9 mouse cellular contexts compared by ENCODE assay signal in genomic region chr14:40964881-40965280, GRCm38 (mm10). TPM values are rescaled to one million over a fixed set of nuclear protein-coding genes. Genes with fewer than 3 reads are reported as not detected.
A peak's percentile ranks its signal among the peaks of the same experiment; 100 is the strongest.
DNase-seq lines count a peak whose midpoint lies in the region; ATAC-seq and TF ChIP-seq lines count a peak whose summit lies in the region.
"Had no signal": no experiment of that assay in that cellular context is flagged by ENCODE, and none has a peak within 500 bp of the region (broad histone marks: within the 10 kb centered on the region; RNA-seq: fewer than 3 reads in every experiment).

No protein-coding gene starts in this region.

- H3K27ac ChIP-seq in heart, embryonic 15.5 days, result no peak overlapping the region
- no peak overlapping the region for H3K27ac ChIP-seq in embryonic facial prominence, embryonic 12.5 days
- H3K27ac ChIP-seq in kidney, adult 2 months (ENCODE audit: insufficient read depth, low read depth, low read length), result peak overlapping the region; percentile 84
- no peak overlapping the region for H3K27ac ChIP-seq in midbrain, embryonic 15.5 days

- H3K9me3 ChIP-seq in heart, embryonic 15.5 days (replicated peaks), result no peaks in the 10 kb centered on the region
- H3K9me3 ChIP-seq in embryonic facial prominence, embryonic 12.5 days, result no peaks in the 10 kb centered on the region
- no peaks in the 10 kb centered on the region for H3K9me3 ChIP-seq in midbrain, embryonic 15.5 days

- intact Hi-C loops in heart, postnatal 36 days (cut with DNase I), result no loop called here
- intact Hi-C loops in left cerebral cortex, postnatal 36 days (cut with DNase I), result loop anchor here (5.0 kb wide), 1 partner anchor 47 kb away; the partner anchor contains the start of gene Fam213a

- peaks cover 47% of the 10 kb centered on the region for H3K4me1 ChIP-seq in heart, embryonic 15.5 days (replicated peaks)
- H3K4me1 ChIP-seq in embryonic facial prominence, embryonic 12.5 days, result peaks cover 34% of the 10 kb centered on the region
- peaks cover 40% of the 10 kb centered on the region for H3K4me1 ChIP-seq in kidney, adult 2 months (ENCODE audit: control insufficient read depth, insufficient read depth, low read length)
- peaks cover 43% of the 10 kb centered on the region for H3K4me1 ChIP-seq in midbrain, embryonic 15.5 days

- DNase-seq in heart, postnatal 36 days, result no peak
- DNase-seq in kidney, adult 2 months, result peak; percentile 73
- DNase-seq in left cerebral cortex, postnatal 36 days (ENCODE audit: low spot score in 2 of 2), result no peak
- DNase-seq in layer of hippocampus, adult 18-20 months (ENCODE audit: low spot score in 2 of 2), result no peak
- DNase-seq: gastrocnemius, postnatal 25 days had no signal

- TF ChIP-seq POLR2A in kidney, adult 2 months (IDR thresholded peaks at IDR 0.05; ENCODE audit: low read depth, low read length), result no peak

- H3K4me2 ChIP-seq in heart, embryonic 15.5 days, result peak overlapping the region; percentile 94
- H3K4me2 ChIP-seq in embryonic facial prominence, embryonic 12.5 days (replicated peaks), result peak overlapping the region; percentile 86
- peak overlapping the region; percentile 89 for H3K4me2 ChIP-seq in midbrain, embryonic 15.5 days

- no peak for ATAC-seq in heart, embryonic 15.5 days (replicated peaks; ENCODE audit: insufficient number of reproducible peaks, insufficient read depth, low FRiP score, low read depth)
- no peak for ATAC-seq in embryonic facial prominence, embryonic 12.5 days (ENCODE audit: insufficient number of reproducible peaks, insufficient read depth, low FRiP score, low TSS enrichment)
- no peak for ATAC-seq in midbrain, embryonic 15.5 days (replicated peaks)
- no peak for ATAC-seq in megakaryocyte-erythroid progenitor cell, adult 5-6 weeks (replicated peaks; ENCODE audit: low FRiP score, low TSS enrichment, poor library complexity, severe bottlenecking)

- no peaks in the 10 kb centered on the region for H3K36me3 ChIP-seq in heart, embryonic 15.5 days
- no peaks in the 10 kb centered on the region for H3K36me3 ChIP-seq in embryonic facial prominence, embryonic 12.5 days
- H3K36me3 ChIP-seq in kidney, adult 2 months (ENCODE audit: control insufficient read depth, insufficient read depth, low read length), result no peaks in the 10 kb centered on the region
- no peaks in the 10 kb centered on the region for H3K36me3 ChIP-seq in midbrain, embryonic 15.5 days (replicated peaks)

- H3K9ac ChIP-seq in heart, embryonic 15.5 days, result 0 out of 2 replicates have a peak overlapping the region, but pooled peaks have one; percentile 92
- peak overlapping the region; percentile 21; the same call in 1 of the 2 replicates for H3K9ac ChIP-seq in embryonic facial prominence, embryonic 12.5 days
- H3K9ac ChIP-seq in midbrain, embryonic 15.5 days, result no peak overlapping the region

- H3K4me3 ChIP-seq in heart, embryonic 15.5 days, result peak overlapping the region; percentile 94
- peak overlapping the region; percentile 83 for H3K4me3 ChIP-seq in embryonic facial prominence, embryonic 12.5 days
- H3K4me3 ChIP-seq in kidney, adult 2 months (ENCODE audit: insufficient read depth, low read depth, low read length), result peak overlapping the region; percentile 20
- peak overlapping the region; percentile 98 for H3K4me3 ChIP-seq in midbrain, embryonic 15.5 days

- no peak for TF ChIP-seq CTCF in kidney, adult 2 months (conservative IDR thresholded peaks at IDR 0.05; ENCODE audit: insufficient read depth, insufficient read length, low read depth, low read length)

- H3K27me3 ChIP-seq in heart, embryonic 15.5 days, result no peaks in the 10 kb centered on the region
- no peaks in the 10 kb centered on the region for H3K27me3 ChIP-seq in embryonic facial prominence, embryonic 12.5 days
- H3K27me3 ChIP-seq in kidney, adult 2 months (replicated peaks; ENCODE audit: control insufficient read depth, insufficient read depth, low read length), result no peaks in the 10 kb centered on the region
- H3K27me3 ChIP-seq in midbrain, embryonic 15.5 days (replicated peaks), result no peaks in the 10 kb centered on the region

RNA-seq across cellular contexts. Expression of gene Tspan14, which starts 1.7 kb away (rescaled TPM):
- 32.7 and 50.9 TPM in 2 replicates for polyA plus RNA-seq in heart, embryonic 15.5 days (2015; fragmentation: Nextera tagmentation; extraction: Ambion mirVana)
- total RNA-seq in heart, postnatal 36 days (2021), result 10 to 100 TPM; 14.0 to 15.7 TPM
- 87.6 and 89.7 TPM in 2 replicates for polyA plus RNA-seq in embryonic facial prominence, embryonic 12.5 days (2016; fragmentation: Nextera tagmentation; extraction: Ambion mirVana)
- polyA plus RNA-seq in kidney, adult 2 months (2012; rRNA removed), result 119 and 121 TPM in 2 replicates
- 68.9 and 75.2 TPM in 2 replicates for polyA plus RNA-seq in midbrain, embryonic 15.5 days (2015; fragmentation: Nextera tagmentation; extraction: Ambion mirVana)
- 8.6 and 13.3 TPM in 2 replicates for total RNA-seq in megakaryocyte-erythroid progenitor cell, adult 5-6 weeks (2014; fragmentation: Nextera tagmentation)
- 9.3 and 12.9 TPM in 2 replicates for total RNA-seq in megakaryocyte-erythroid progenitor cell, adult 5-6 weeks (2017)
- total RNA-seq in left cerebral cortex, postnatal 36 days (2021), result 10 to 100 TPM; 54.2 to 56.6 TPM
- 10 to 100 TPM; 30.5 to 33.7 TPM for total RNA-seq in layer of hippocampus, adult 18-20 months (2021)

RNA-seq across cellular contexts. Expression of gene Fam213a, which starts 48.7 kb away (rescaled TPM):
- 42.9 and 44.8 TPM in 2 replicates for polyA plus RNA-seq in heart, embryonic 15.5 days (2015; fragmentation: Nextera tagmentation; extraction: Ambion mirVana)
- 10 to 100 TPM; 18.9 to 20.1 TPM for total RNA-seq in heart, postnatal 36 days (2021)
- polyA plus RNA-seq in embryonic facial prominence, embryonic 12.5 days (2016; fragmentation: Nextera tagmentation; extraction: Ambion mirVana), result 57.1 and 57.7 TPM in 2 replicates
- 68.2 and 80.8 TPM in 2 replicates for polyA plus RNA-seq in kidney, adult 2 months (2012; rRNA removed)
- polyA plus RNA-seq in midbrain, embryonic 15.5 days (2015; fragmentation: Nextera tagmentation; extraction: Ambion mirVana), result 85.6 and 88.5 TPM in 2 replicates
- total RNA-seq in megakaryocyte-erythroid progenitor cell, adult 5-6 weeks (2014; fragmentation: Nextera tagmentation), result 29.9 and 70.4 TPM in 2 replicates
- 73.6 and 75.3 TPM in 2 replicates for total RNA-seq in megakaryocyte-erythroid progenitor cell, adult 5-6 weeks (2017)
- 100 to 1,000 TPM; 118 to 125 TPM for total RNA-seq in left cerebral cortex, postnatal 36 days (2021)
- 100 to 1,000 TPM; 173 to 191 TPM for total RNA-seq in layer of hippocampus, adult 18-20 months (2021)

Comparison
In these comparisons a context has a peak if more than half of its experiments do, and no peak if none do; other contexts are left out.
1. H3K4me3 ChIP-seq: peak in every context shown above with its lines; median percentile 98 in midbrain, embryonic 15.5 days; 94 in heart, embryonic 15.5 days; 83 in embryonic facial prominence, embryonic 12.5 days; 20 in kidney, adult 2 months.